Mouse (Mus musculus): ENCODE measurements at regions not wholly inside any gene's neighbourhood (a gene's known extent, or its start where the extent isn't known, plus 50 kb on each side); places are given as distances from the start of the nearest gene placed in this dataset.

DNA sequence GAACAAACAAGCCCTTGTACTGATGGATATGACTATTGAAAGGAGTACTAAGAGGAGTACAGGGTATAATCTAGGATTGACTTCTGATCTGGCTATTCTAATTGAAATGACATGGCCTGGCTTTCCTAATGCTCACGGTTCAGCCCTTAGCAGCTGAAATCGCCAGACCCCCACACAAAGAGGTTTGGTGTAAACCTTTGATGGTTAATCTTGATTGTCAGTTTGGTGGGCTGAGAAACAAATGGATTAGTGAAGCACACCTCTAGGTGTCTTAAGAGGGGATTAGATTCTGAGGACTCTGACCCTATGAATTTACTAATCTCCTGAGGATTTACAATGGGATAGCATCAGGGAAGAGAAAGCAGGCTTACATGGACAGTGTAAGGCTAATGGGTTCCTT lies 623.4 kb upstream of the Adamts9 start:
- no peak for TF ChIP-seq POLR2A (IDR thresholded peaks at IDR 0.05; ENCODE audit: control insufficient read depth, low read depth, low read length)
- TF ChIP-seq CTCF (IDR thresholded peaks at IDR 0.05; ENCODE audit: control insufficient read depth, insufficient read depth, insufficient replicate concordance, low read depth, low read length), result no peak

Measured in testis, adult 2 months (tissue).